Mouse (Mus musculus) liver, adult 2 months (tissue): ENCODE results near the gene D10Jhu81e. TPM values are rescaled to one million over a fixed set of nuclear protein-coding genes. Genes with fewer than 3 reads are reported as not detected.
A peak's percentile ranks its signal among the peaks of the same experiment; 100 is the strongest.

Experiments
- DNase-seq: peaks from one replicate; pipeline ENCODE4 v3.0.0-alpha.2; 2011; ENCODE audit warnings: low read depth, low spot score; ENCODE audit errors: extremely low read depth
- H3K27ac ChIP-seq: fragments of 200-500 bp; replicated peaks from 2 replicates; pipeline ENCODE4 v1.5.1; 2012; ENCODE audit warnings: low read depth, mild to moderate bottlenecking, control low read depth, inconsistent platforms, low read length; ENCODE audit not compliant: insufficient read depth
- H3K27me3 ChIP-seq: fragments of 200-500 bp; 2 replicates; pipeline ENCODE4 v1.6.1; 2012; ENCODE audit warnings: mild to moderate bottlenecking, moderate library complexity, low read length, inconsistent platforms; ENCODE audit not compliant: control insufficient read depth, insufficient read depth
- H3K36me3 ChIP-seq: fragments of 200-500 bp; 2 replicates; pipeline ENCODE4 v1.6.1; 2012; ENCODE audit warnings: low read length, inconsistent platforms; ENCODE audit not compliant: control insufficient read depth, insufficient read depth
- H3K4me1 ChIP-seq: fragments of 200-500 bp; 2 replicates; pipeline ENCODE4 v1.6.1; 2011; ENCODE audit warnings: low read length; ENCODE audit not compliant: control insufficient read depth, insufficient read depth
- H3K4me3 ChIP-seq: fragments of 200-500 bp; 2 replicates; pipeline ENCODE4 v1.5.1; 2011; ENCODE audit warnings: low read depth, mild to moderate bottlenecking, control low read depth, low read length, moderate library complexity; ENCODE audit not compliant: insufficient read depth
- H3K79me2 ChIP-seq: fragments of 200-500 bp; 2 replicates; pipeline ENCODE4 v1.6.1; 2012; ENCODE audit warnings: inconsistent platforms, mild to moderate bottlenecking, low read length, moderate library complexity; ENCODE audit not compliant: control insufficient read depth, insufficient read depth
- H3K9ac ChIP-seq: fragments of 200-500 bp; 2 replicates; pipeline ENCODE4 v1.6.1; 2012; ENCODE audit warnings: low read depth, mild to moderate bottlenecking, control low read depth, inconsistent platforms, low read length
- CTCF ChIP-seq: fragments of 200-500 bp; IDR thresholded peaks from 2 replicates; pipeline ENCODE4 v1.5.1; 2011; ENCODE audit warnings: low read depth, low read length, control low read depth
- POLR2A ChIP-seq: fragments of 200-500 bp; IDR thresholded peaks from 2 replicates; pipeline ENCODE4 v1.6.1; 2011; ENCODE audit warnings: low read length, control low read depth; ENCODE audit not compliant: insufficient read depth; ENCODE audit errors: extremely low read depth
- WGBS: fragments of 180-500 bp; shearing (Covaris S2); methylation state at CpG from one replicate; pipeline ENCODE4 v1.1.7; 2018; 5-methylcytosine and 5-hydroxymethylcytosine counted together
- polyA plus RNA-seq: library from polyadenylated mRNA; depleted of rRNA; stranded (reverse); fragments of >200 nt; gene quantifications from 2 replicates; pipeline ENCODE4 v1.2.3, GENCODE M21; 2012
- total RNA-seq: library from RNA; depleted of rRNA; stranded (reverse); fragments of >200 nt; gene quantifications from 2 replicates; pipeline ENCODE4 v1.2.3, GENCODE M21; 2014

D10Jhu81e gene
- total and polyA plus RNA-seq, 2 experiments: 143 to 274 TPM

- H3K27ac ChIP-seq: no peak overlapping the region
- peaks cover 7% of the 10 kb centered on the region for H3K4me1 ChIP-seq
- WGBS: 11% methylated on average over 14 of the region's 14 CpGs
- H3K4me3 ChIP-seq: no peak overlapping the region
- H3K27me3 ChIP-seq: no peaks in the 10 kb centered on the region
- no peak overlapping the region for H3K9ac ChIP-seq
- DNase-seq: peak; percentile 32
- no peaks in the 10 kb centered on the region for H3K79me2 ChIP-seq
- no peaks in the 10 kb centered on the region for H3K36me3 ChIP-seq
- no peak for TF ChIP-seq CTCF
- no peak for TF ChIP-seq POLR2A
Observed at GRCm38 (mm10) chr10:78134975-78135798, 34.4 kb downstream of the D10Jhu81e start.

GRCm38 (mm10) chr10:78134400-78134799 lies 35.2 kb downstream of the D10Jhu81e start:
- Histone ChIP-seq H3K4me3 (no peak overlapping the region), H3K79me2 (no peaks in the 10 kb centered on the region), H3K9ac (no peak overlapping the region), H3K27ac (no peak overlapping the region), H3K4me1 (peaks cover 5% of the 10 kb centered on the region), H3K36me3 (no peaks in the 10 kb centered on the region), H3K27me3 (no peaks in the 10 kb centered on the region)
- WGBS: 74% methylated on average over 4 of the region's 4 CpGs
- TF ChIP-seq POLR2A (no peak), CTCF (no peak)
- DNase-seq: no peak

GRCm38 (mm10) chr10:78129998-78130397 lies 39.6 kb downstream of the D10Jhu81e start:
- Histone ChIP-seq H3K79me2 (no peaks in the 10 kb centered on the region), H3K9ac (no peak overlapping the region), H3K36me3 (no peaks in the 10 kb centered on the region), H3K27me3 (no peaks in the 10 kb centered on the region), H3K4me1 (no peaks in the 10 kb centered on the region; the same call in 1 of the 2 replicates), H3K27ac (no peak overlapping the region), H3K4me3 (no peak overlapping the region)
- 82% methylated on average over 4 of the region's 4 CpGs for WGBS
- DNase-seq: no peak
- TF ChIP-seq POLR2A (no peak), CTCF (no peak)

GRCm38 (mm10) chr10:78129423-78129822 lies 40.2 kb downstream of the D10Jhu81e start:
- TF ChIP-seq CTCF: no peak
- Histone ChIP-seq H3K27ac (no peak overlapping the region), H3K9ac (no peak overlapping the region), H3K4me3 (no peak overlapping the region), H3K4me1 (no peaks in the 10 kb centered on the region; the same call in none of the 2 replicates), H3K79me2 (no peaks in the 10 kb centered on the region), H3K36me3 (no peaks in the 10 kb centered on the region), H3K27me3 (no peaks in the 10 kb centered on the region)
- 80% methylated on average over 11 of the region's 11 CpGs for WGBS
- no peak for DNase-seq

- H3K4me3 ChIP-seq: no peak overlapping the region
- H3K36me3 ChIP-seq: no peaks in the 10 kb centered on the region
- no peak overlapping the region for H3K9ac ChIP-seq
- TF ChIP-seq CTCF (no peak), POLR2A (no peak)
- H3K4me1 ChIP-seq: no peaks in the 10 kb centered on the region; the same call in 1 of the 2 replicates
- no peak for DNase-seq
- no peak overlapping the region for H3K27ac ChIP-seq
- no peaks in the 10 kb centered on the region for H3K79me2 ChIP-seq
- no peaks in the 10 kb centered on the region for H3K27me3 ChIP-seq
- WGBS: 89% methylated on average over 2 of the region's 2 CpGs
Observed at GRCm38 (mm10) chr10:78128647-78129046, 40.9 kb downstream of the D10Jhu81e start.

- H3K36me3 ChIP-seq: no peaks in the 10 kb centered on the region
- TF ChIP-seq CTCF (no peak), POLR2A (no peak)
- H3K9ac ChIP-seq: no peak overlapping the region
- H3K27ac ChIP-seq: no peak overlapping the region
- H3K79me2 ChIP-seq: no peaks in the 10 kb centered on the region
- H3K27me3 ChIP-seq: no peaks in the 10 kb centered on the region
- H3K4me3 ChIP-seq: no peak overlapping the region
- WGBS: 31% methylated on average over 1 of the region's 1 CpGs
- no peaks in the 10 kb centered on the region; the same call in 1 of the 2 replicates for H3K4me1 ChIP-seq
- no peak for DNase-seq
Observed at GRCm38 (mm10) chr10:78127931-78128330, 41.7 kb downstream of the D10Jhu81e start.
